8 mouse cellular contexts compared by ENCODE assay signal in genomic region chr3:68869691-68870567, GRCm38 (mm10). TPM values are rescaled to one million over a fixed set of nuclear protein-coding genes. Genes with fewer than 3 reads are reported as not detected.
DNase-seq lines count a peak whose midpoint lies in the region; ATAC-seq and TF ChIP-seq lines count a peak whose summit lies in the region.

No protein-coding gene starts in this region.

- peak overlapping the region; percentile 73 for H3K4me3 ChIP-seq in gastrocnemius, adult 2 months
- peak overlapping the region; percentile 52 for H3K4me3 ChIP-seq in bone marrow, adult 2 months (replicated peaks; ENCODE audit: control insufficient read depth, low read depth, low read length)
- peak overlapping the region; percentile 64 for H3K4me3 ChIP-seq in limb, embryonic 13.5 days
- H3K4me3 ChIP-seq in midbrain, postnatal 0 days (ENCODE audit: low read depth, low read length) = peak overlapping the region; percentile 61
- peak overlapping the region; percentile 64 for H3K4me3 ChIP-seq in stomach, embryonic 16.5 days (replicated peaks; ENCODE audit: low read length)

- peak; percentile 60 for ATAC-seq in frontal cortex, adult (ENCODE audit: low TSS enrichment)
- ATAC-seq in inflammation-experienced regulatory T-cells, adult 6 months = peak; percentile 61
- peak; percentile 72 for ATAC-seq in limb, embryonic 13.5 days (ENCODE audit: low FRiP score, low read depth)
- ATAC-seq in midbrain, postnatal 0 days (ENCODE audit: low FRiP score) = peak; percentile 85
- peak; percentile 58 for ATAC-seq in stomach, embryonic 16.5 days (ENCODE audit: insufficient read depth, low FRiP score)

- 1% methylated on average over 96 of the region's 96 CpGs for WGBS in bone marrow, adult 2 months
- WGBS in limb, embryonic 13.5 days = under 1% methylated on average over 96 of the region's 96 CpGs
- WGBS in midbrain, postnatal 0 days = under 1% methylated on average over 83 of the region's 96 CpGs
- under 1% methylated on average over 96 of the region's 96 CpGs for WGBS in stomach, embryonic 16.5 days

- intact Hi-C loops in gastrocnemius, adult 2 months (cut with DNase I) = no loop called here

- H3K9me3 ChIP-seq in limb, embryonic 13.5 days = no peaks in the 10 kb centered on the region
- no peaks in the 10 kb centered on the region for H3K9me3 ChIP-seq in midbrain, postnatal 0 days (ENCODE audit: low read length)
- H3K9me3 ChIP-seq in stomach, embryonic 16.5 days (replicated peaks; ENCODE audit: control insufficient read depth, low read length) = no peaks in the 10 kb centered on the region

- TF ChIP-seq POLR2A in bone marrow, adult 2 months (IDR thresholded peaks at IDR 0.05; ENCODE audit: borderline replicate concordance, control insufficient read depth, low read depth, low read length) = no peak

- H3K9ac ChIP-seq in limb, embryonic 13.5 days = peak overlapping the region; percentile 65
- peak overlapping the region; percentile 74 for H3K9ac ChIP-seq in midbrain, postnatal 0 days (replicated peaks; ENCODE audit: low read length, poor library complexity, severe bottlenecking)
- peak overlapping the region; percentile 70 for H3K9ac ChIP-seq in stomach, embryonic 16.5 days (ENCODE audit: low read length)

- TF ChIP-seq CTCF in gastrocnemius, adult 2 months (IDR thresholded peaks at IDR 0.05) = peak; percentile 11; the same call in 1 of the 2 replicates
- no peak for TF ChIP-seq CTCF in bone marrow, adult 2 months (IDR thresholded peaks at IDR 0.05; ENCODE audit: control insufficient read depth, insufficient read depth, low read length)
- peak; percentile 65 for TF ChIP-seq CTCF in midbrain, postnatal 0 days (IDR thresholded peaks at IDR 0.05)

- no peak overlapping the region for H3K27ac ChIP-seq in gastrocnemius, adult 2 months
- H3K27ac ChIP-seq in bone marrow, adult 2 months (ENCODE audit: control insufficient read depth, insufficient read depth, low read depth, low read length, poor library complexity) = no peak overlapping the region; the same call in 1 of the 2 replicates
- H3K27ac ChIP-seq in limb, embryonic 13.5 days = no peak overlapping the region
- H3K27ac ChIP-seq in midbrain, postnatal 0 days (ENCODE audit: low read depth, low read length) = peak overlapping the region; percentile 47; the same call in 1 of the 2 replicates
- H3K27ac ChIP-seq in stomach, embryonic 16.5 days (ENCODE audit: low read length) = no peak overlapping the region

- no peaks in the 10 kb centered on the region for H3K36me3 ChIP-seq in limb, embryonic 13.5 days
- no peaks in the 10 kb centered on the region for H3K36me3 ChIP-seq in midbrain, postnatal 0 days (ENCODE audit: insufficient read depth, low read length)
- no peaks in the 10 kb centered on the region for H3K36me3 ChIP-seq in stomach, embryonic 16.5 days (ENCODE audit: control insufficient read depth, insufficient read depth, low read length)

- H3K4me2 ChIP-seq in limb, embryonic 13.5 days (replicated peaks) = peak overlapping the region; percentile 100
- H3K4me2 ChIP-seq in midbrain, postnatal 0 days (ENCODE audit: low read depth, low read length, poor library complexity, severe bottlenecking) = peak overlapping the region; percentile 94
- H3K4me2 ChIP-seq in stomach, embryonic 16.5 days (ENCODE audit: low read depth, low read length) = peak overlapping the region; percentile 100

- peaks cover 2% of the 10 kb centered on the region; the same call in 1 of the 2 replicates for H3K4me1 ChIP-seq in bone marrow, adult 2 months (ENCODE audit: control insufficient read depth, insufficient read depth, low read length)
- H3K4me1 ChIP-seq in limb, embryonic 13.5 days = peaks cover 17% of the 10 kb centered on the region
- H3K4me1 ChIP-seq in midbrain, postnatal 0 days (ENCODE audit: insufficient read depth, low read length) = 0 out of 2 replicates have a peak, but pooled peaks cover 3% of the 10 kb centered on the region
- peaks cover 14% of the 10 kb centered on the region for H3K4me1 ChIP-seq in stomach, embryonic 16.5 days (ENCODE audit: control insufficient read depth, insufficient read depth, low read length)

- peaks cover 63% of the 10 kb centered on the region for H3K27me3 ChIP-seq in limb, embryonic 13.5 days
- H3K27me3 ChIP-seq in midbrain, postnatal 0 days (ENCODE audit: insufficient read depth, low read length) = no peaks in the 10 kb centered on the region
- H3K27me3 ChIP-seq in stomach, embryonic 16.5 days (ENCODE audit: control insufficient read depth, insufficient read depth, low read length) = peaks cover 31% of the 10 kb centered on the region

- DNase-seq in gastrocnemius, adult 2 months = no peak
- no peak for DNase-seq in gastrocnemius, adult 8-10 months (ENCODE audit: low spot score in 2 of 2)
- peak; percentile 53 for DNase-seq in midbrain, postnatal 0 days (ENCODE audit: low spot score)

RNA-seq across cellular contexts. Expression of gene 1110032F04Rik, which starts 0.5 kb away (rescaled TPM):
- total RNA-seq in gastrocnemius, adult 2 months (2021) = under 1 TPM in 1 of 2 experiments, not detected in 1; 0.10 TPM
- total RNA-seq in gastrocnemius, adult 8-10 months (2022) = not detected
- polyA plus RNA-seq in bone marrow, adult 2 months (2011; ENCODE audit: insufficient read depth, insufficient read length, low replicate concordance, missing spikeins) = not detected in 2 replicates
- polyA plus RNA-seq in inflammation-experienced regulatory T-cells, adult 6 months (2017; shearing (Covaris generic)) = 1 to 10 TPM in 2 of 3 experiments, under 1 TPM in 1; 0.31 to 4.0 (median 2.0) TPM
- polyA plus RNA-seq in limb, embryonic 13.5 days (2015; fragmentation: Nextera tagmentation; extraction: Ambion mirVana) = 0.60 and 0.63 TPM in 2 replicates
- 19.7 and 24.3 TPM in 2 replicates for total RNA-seq in midbrain, postnatal 0 days (2014; rRNA removed)
- 3.1 and 3.4 TPM in 2 replicates for polyA plus RNA-seq in midbrain, postnatal 0 days (2015; fragmentation: Nextera tagmentation; extraction: Ambion mirVana)
- 0.34 TPM in 1 of 2 replicates, not detected in the other for polyA plus RNA-seq in stomach, embryonic 16.5 days (2015; fragmentation: Nextera tagmentation; extraction: Ambion mirVana)
